Mouse (Mus musculus) liver, embryonic 14 days (tissue): ENCODE results near the gene Mdm1. TPM values are rescaled to one million over a fixed set of nuclear protein-coding genes. Genes with fewer than 3 reads are reported as not detected.

Source experiments
- polyA plus RNA-seq: library from polyadenylated mRNA; depleted of rRNA; stranded (reverse); fragments of >200 nt; gene quantifications from 2 replicates; pipeline ENCODE4 v1.2.3, GENCODE M21; 2012; rRNA removed

Gene Mdm1
- polyA plus RNA-seq = 7.0 and 8.6 TPM in 2 replicates

DNA sequence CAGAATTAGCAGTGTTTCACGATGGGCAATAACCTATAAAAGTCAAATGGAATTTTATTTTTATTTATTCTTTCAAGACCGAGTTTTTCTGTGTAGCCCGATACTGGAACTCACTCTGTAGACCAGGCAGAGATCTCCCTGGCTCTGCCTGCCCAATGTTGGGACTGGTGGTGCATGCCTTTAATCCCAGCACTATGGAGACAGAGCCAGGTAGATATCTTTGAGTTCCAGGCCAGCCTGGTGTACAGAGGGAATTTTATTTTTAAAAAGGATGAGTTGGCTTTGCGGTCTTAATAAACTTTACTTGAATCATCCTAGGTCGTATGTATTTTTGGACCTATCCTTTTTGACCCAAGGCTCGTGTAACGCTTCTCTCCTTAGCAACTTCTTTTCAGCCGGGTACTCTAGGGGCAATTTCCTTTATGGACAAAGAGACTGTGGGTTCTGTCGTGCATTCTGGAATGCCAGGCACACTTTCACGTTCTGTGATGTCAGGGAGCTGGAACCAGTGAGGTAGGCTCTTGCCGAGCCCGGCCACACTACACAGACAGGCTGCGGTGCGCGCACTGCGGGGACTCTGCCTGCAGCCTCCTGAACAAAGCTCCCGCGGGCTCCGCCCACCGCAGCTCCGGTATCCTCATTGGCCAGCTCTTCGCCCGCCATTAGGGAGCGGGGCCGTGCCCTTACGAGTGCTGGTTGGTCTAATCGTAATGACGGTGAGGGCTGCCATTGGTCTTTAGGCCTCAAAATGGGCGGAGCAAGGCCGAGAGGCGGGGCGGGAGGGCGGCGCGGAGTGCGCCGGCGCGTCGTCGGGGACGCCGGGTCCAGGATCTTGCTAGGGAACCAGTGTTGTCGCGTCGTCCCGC lies at the start of gene Mdm1:
Gene Mdm1 (plus strand): TSS at position 794 of the 866 bp plus-strand sequence.

DNA sequence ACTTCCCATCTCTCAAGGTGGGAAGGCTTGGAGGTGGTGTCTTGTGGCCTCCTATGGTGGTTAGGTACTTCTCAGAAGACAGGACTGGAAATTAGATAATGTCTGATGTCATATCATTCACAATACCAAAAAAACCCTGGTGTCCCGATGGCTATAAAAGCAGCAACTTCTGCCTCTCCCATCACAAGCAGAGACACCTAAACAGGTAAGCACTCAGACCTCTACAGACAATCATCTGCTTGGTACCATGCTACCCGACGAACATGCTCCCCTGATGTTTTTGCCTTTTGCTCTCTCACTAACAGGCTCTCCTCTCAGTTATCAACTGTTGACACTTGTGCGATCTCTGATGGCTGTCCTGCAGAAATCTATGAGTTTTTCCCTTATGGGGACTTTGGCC lies 63.0 kb downstream of the Mdm1 start, which contains the start of gene Il22:
Gene Il22 (plus strand): TSS at position 301 of the 400 bp plus-strand sequence.

Other genes with a start within 250 kb of the Mdm1 start
- gene Il22, start 63.1 kb downstream of the Mdm1 start, polyA plus RNA-seq = not detected in 2 replicates
- gene Gm32717, start 99.0 kb downstream of the Mdm1 start, polyA plus RNA-seq = 0.01 TPM in 1 of 2 replicates, not detected in the other
- 0.01 TPM in 1 of 2 replicates, not detected in the other for gene Gm32802, start 116.9 kb downstream of the Mdm1 start, polyA plus RNA-seq
- gene Iltifb, start 153.2 kb downstream of the Mdm1 start, polyA plus RNA-seq = not detected in 2 replicates
- gene Gm9040, start 185.2 kb downstream of the Mdm1 start, polyA plus RNA-seq = not detected in 2 replicates
- not detected in 2 replicates for gene Gm9044, start 190.6 kb downstream of the Mdm1 start, polyA plus RNA-seq
- gene Gm9045, start 196.0 kb downstream of the Mdm1 start, polyA plus RNA-seq = 0.02 TPM in 1 of 2 replicates, not detected in the other
- not detected in 2 replicates for gene Gm9046, start 201.4 kb downstream of the Mdm1 start, polyA plus RNA-seq
- gene Gm9048, start 206.9 kb downstream of the Mdm1 start, polyA plus RNA-seq = not detected in 2 replicates
- 0.02 TPM in 1 of 2 replicates, not detected in the other for gene Gm9049, start 212.3 kb downstream of the Mdm1 start, polyA plus RNA-seq